Mouse (Mus musculus) hindbrain, embryonic 16.5 days (tissue): ENCODE data around the gene Mapk11. TPM values are rescaled to one million over a fixed set of nuclear protein-coding genes. Genes with fewer than 3 reads are reported as not detected.

Experiments used
- ATAC-seq: fragments of 200-750 bp; cut with Nextera tagmentation; 2 replicates; pipeline ENCODE4 v1.8.0; 2017; ENCODE audit warnings: moderate TSS enrichment, moderate library complexity
- H3K27ac ChIP-seq: fragments of 300-500 bp; sonication (generic); 2 replicates; pipeline ENCODE4 v1.5.1; 2014; ENCODE audit warnings: low read depth, mild to moderate bottlenecking, control low read depth, low read length, moderate library complexity
- H3K27me3 ChIP-seq: fragments of 300-500 bp; sonication (generic); replicated peaks from 2 replicates; pipeline ENCODE4 v1.6.1; 2014; ENCODE audit warnings: low read length; ENCODE audit not compliant: control insufficient read depth, insufficient read depth
- H3K36me3 ChIP-seq: fragments of 300-500 bp; sonication (generic); 2 replicates; pipeline ENCODE4 v1.6.1; 2014; ENCODE audit warnings: mild to moderate bottlenecking, low read length, moderate library complexity, mixed read lengths; ENCODE audit not compliant: control insufficient read depth, insufficient read depth
- H3K4me1 ChIP-seq: fragments of 300-500 bp; sonication (generic); 2 replicates; pipeline ENCODE4 v1.6.1; 2014; ENCODE audit warnings: low read depth, low read length; ENCODE audit not compliant: control insufficient read depth, insufficient read depth
- H3K4me2 ChIP-seq: fragments of 300-500 bp; sonication (generic); 2 replicates; pipeline ENCODE4 v1.6.1; 2014; ENCODE audit warnings: mild to moderate bottlenecking, low read length, control low read depth, moderate library complexity
- H3K4me3 ChIP-seq: fragments of 300-500 bp; sonication (generic); 2 replicates; pipeline ENCODE4 v1.5.1; 2014; ENCODE audit warnings: mild to moderate bottlenecking, low read length, control low read depth, moderate library complexity
- H3K9ac ChIP-seq: fragments of 300-500 bp; sonication (generic); 2 replicates; pipeline ENCODE4 v1.6.1; 2014; ENCODE audit warnings: low read depth, mild to moderate bottlenecking, control low read depth, low read length, moderate library complexity
- H3K9me3 ChIP-seq: fragments of 300-500 bp; sonication (generic); 2 replicates; pipeline ENCODE4 v1.6.1; 2014; ENCODE audit warnings: mild to moderate bottlenecking, low read length, moderate library complexity; ENCODE audit not compliant: control insufficient read depth
- WGBS: fragments of 180-500 bp; shearing (Covaris S2); extraction: QIAGEN DNeasy Blood & Tissue Kit; methylation state at CpG from one replicate; pipeline ENCODE4 v1.1.7; 2014; 5-methylcytosine and 5-hydroxymethylcytosine counted together
- polyA plus RNA-seq: library from polyadenylated mRNA; unstranded; fragments of >200 nt; fragmentation: Nextera tagmentation; extraction: Ambion mirVana; gene quantifications from 2 replicates; pipeline ENCODE4 v1.2.1, GENCODE M21; 2015

Mapk11 gene
- polyA plus RNA-seq, 1 experiment from 2014 or later: 23.7 TPM

DNA sequence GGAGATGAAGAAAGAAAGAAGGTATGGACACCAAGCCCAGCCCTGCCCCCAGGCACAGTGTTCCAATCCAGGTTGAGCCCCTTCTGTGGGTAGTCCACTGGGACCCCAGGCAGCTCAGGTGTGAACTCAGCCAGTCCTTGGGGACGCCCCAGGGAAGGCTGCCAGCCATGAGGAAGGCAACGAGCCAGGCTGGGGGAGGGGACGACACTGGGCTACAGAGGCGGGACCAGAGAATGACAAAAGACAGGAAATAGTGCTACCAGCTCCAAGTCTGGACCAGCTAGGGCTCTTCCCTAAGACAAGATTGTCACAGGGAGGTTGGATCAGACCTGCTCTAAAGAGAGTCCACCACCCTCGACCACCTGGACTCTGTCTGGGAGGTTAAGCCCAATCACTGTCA is 27.7 kb upstream of the Mapk11 start:
- no peaks in the 10 kb centered on the region for H3K36me3 ChIP-seq
- peak overlapping the region; percentile 10; the same call in 1 of the 2 replicates for H3K27ac ChIP-seq
- peak overlapping the region; percentile 92 for H3K4me2 ChIP-seq
- H3K9me3 ChIP-seq: no peaks in the 10 kb centered on the region
- peaks cover 74% of the 10 kb centered on the region for H3K4me1 ChIP-seq
- no peak for ATAC-seq
- H3K9ac ChIP-seq: no peak overlapping the region
- H3K4me3 ChIP-seq: no peak overlapping the region
- H3K27me3 ChIP-seq: no peaks in the 10 kb centered on the region
- WGBS: 8% methylated on average over 5 of the region's 5 CpGs

DNA sequence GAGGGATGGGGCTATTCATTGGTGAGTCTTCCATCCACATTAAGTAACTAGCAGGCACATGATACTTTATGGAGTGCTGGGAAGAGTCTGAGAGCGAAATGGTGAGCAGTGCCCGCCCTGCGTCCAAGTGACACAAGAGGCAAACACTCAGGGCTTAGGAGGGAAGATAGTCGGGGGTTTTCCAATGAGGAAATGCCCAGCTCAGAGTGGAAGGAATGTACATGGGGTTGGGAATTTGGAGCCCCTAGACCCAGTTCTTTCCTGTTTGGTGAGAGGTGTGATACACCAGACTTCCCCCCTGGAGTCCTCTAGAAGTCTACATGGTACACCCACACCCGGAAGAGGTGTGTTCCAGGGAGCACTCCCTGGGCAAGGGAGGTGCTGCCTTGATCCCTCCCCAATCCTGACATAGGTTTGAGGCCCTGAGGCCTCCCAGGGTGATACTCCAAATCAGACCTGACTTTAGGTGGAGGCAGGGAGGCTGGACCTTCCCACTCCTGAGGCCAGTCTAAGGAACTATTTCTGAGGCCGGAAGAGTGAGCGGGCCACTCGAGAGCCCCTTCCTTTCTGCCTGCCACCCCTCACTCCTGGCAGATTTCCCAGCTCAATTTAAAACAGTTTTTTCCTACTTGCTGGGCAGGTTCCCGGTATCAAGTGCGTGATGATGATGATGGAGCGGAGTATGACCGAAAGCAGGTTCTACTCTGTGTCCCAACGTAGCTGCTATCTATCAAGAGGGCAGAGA is 26.2 kb upstream of the Mapk11 start:
- Histone ChIP-seq H3K4me1 (peaks cover 74% of the 10 kb centered on the region), H3K4me2 (peak overlapping the region; percentile 8; the same call in 1 of the 2 replicates), H3K36me3 (no peaks in the 10 kb centered on the region), H3K4me3 (no peak overlapping the region), H3K9me3 (no peaks in the 10 kb centered on the region), H3K27me3 (no peaks in the 10 kb centered on the region), H3K9ac (no peak overlapping the region), H3K27ac (no peak overlapping the region)
- no peak for ATAC-seq
- WGBS: 68% methylated on average over 13 of the region's 13 CpGs

DNA sequence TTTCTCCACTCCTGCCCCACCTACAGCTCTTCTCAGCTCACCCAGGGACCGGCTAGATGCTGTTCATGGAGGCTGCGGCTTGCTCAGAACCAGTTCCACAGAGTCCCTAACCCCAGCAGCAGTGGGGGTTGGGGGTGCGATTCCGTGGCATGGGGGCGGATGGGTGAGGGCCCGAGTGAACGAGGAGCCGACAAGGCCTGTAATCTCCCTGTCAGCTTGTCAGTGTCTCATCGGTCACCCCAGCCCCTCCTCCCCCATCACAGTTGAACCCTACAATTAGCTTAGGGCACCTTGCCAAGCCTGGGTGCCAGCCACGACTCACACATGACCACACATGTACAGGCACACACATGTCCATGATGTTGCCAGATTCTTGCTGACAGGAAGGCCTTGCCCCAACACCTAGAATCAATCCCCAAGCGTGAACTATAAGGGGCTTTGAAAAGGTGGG is 25.5 kb upstream of the Mapk11 start:
- Histone ChIP-seq H3K9ac (no peak overlapping the region), H3K4me2 (0 out of 2 replicates have a peak overlapping the region, but pooled peaks have one; percentile 8)
- WGBS: 51% methylated on average over 11 of the region's 11 CpGs

DNA sequence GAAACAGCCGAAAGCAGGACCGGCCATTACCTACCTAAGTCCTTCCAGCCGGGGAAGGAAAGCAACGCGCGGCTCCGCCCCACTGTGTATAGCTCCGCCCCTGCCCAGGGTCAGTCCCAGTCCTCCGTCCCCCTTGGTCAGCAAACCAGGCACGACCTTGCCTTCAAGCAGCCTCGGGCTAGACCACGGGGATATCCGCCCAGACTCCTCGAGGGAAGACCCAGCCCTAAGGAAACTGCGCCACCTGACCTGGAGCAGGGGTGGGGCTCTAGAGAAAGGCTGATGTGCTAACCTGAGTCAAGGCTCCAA is 24.4 kb upstream of the Mapk11 start:
- peak overlapping the region; percentile 78 for H3K9ac ChIP-seq
- H3K9me3 ChIP-seq: no peaks in the 10 kb centered on the region
- WGBS: 0% methylated on average over 13 of the region's 15 CpGs
- no peaks in the 10 kb centered on the region for H3K27me3 ChIP-seq
- H3K4me1 ChIP-seq: peaks cover 83% of the 10 kb centered on the region
- H3K27ac ChIP-seq: peak overlapping the region; percentile 80
- peak overlapping the region; percentile 57 for H3K4me3 ChIP-seq
- peak; percentile 21; the same call in 1 of the 2 replicates for ATAC-seq
- H3K36me3 ChIP-seq: 0 out of 2 replicates have a peak, but pooled peaks cover 2% of the 10 kb centered on the region
- H3K4me2 ChIP-seq: peak overlapping the region; percentile 96

More for the DNA sequence above, 25.5 kb upstream of the Mapk11 start:
- 0 out of 2 replicates have a peak, but pooled peaks cover 2% of the 10 kb centered on the region for H3K36me3 ChIP-seq
- H3K4me1 ChIP-seq: peaks cover 78% of the 10 kb centered on the region
- H3K9me3 ChIP-seq: no peaks in the 10 kb centered on the region
- no peaks in the 10 kb centered on the region for H3K27me3 ChIP-seq
- ATAC-seq: no peak
- H3K27ac ChIP-seq: no peak overlapping the region
- H3K4me3 ChIP-seq: no peak overlapping the region

DNA sequence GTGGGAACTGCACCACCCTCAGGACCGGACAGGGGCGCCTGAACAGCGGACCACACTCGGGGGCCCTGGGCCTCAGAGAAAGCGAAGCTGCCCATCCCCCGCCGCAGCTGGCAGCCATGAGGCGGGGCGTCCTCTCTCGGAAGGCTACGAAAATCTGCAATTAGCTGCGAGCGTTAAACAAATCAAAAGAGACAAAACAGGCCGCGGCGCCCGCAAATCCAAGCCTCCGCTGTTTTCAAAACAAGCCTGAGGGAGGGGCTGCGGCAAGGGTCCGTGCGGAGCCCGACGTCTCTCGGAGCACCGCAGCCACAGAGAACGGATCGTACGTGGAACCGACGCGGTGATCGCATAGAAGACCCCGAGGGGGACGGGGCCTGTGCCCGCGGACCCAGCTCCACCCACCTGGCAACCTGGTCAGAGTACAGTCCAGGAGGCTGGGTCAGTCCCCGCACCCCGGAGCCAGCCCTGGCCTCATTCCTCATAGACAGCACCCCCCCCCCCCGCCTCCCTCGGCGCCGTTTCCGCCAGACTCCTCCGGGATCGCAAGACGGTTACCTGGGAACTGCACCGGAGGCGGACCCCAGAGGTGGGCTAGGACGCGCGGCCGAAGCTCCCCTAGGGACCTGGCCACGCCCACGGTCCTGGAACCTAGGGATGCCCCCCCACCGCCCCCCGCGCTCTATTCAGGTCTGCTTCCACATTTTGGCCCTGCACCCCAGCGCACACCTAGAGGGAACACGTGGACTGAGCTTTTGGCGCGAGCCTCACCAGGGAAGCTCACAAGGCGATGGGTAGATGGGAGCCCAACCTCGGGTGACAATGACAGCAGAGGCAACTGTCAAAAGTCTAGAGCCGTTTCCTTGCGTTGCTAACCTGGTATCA is 23.8 kb upstream of the Mapk11 start:
- 0 out of 2 replicates have a peak, but pooled peaks have one; percentile 5 for ATAC-seq
- Histone ChIP-seq H3K27me3 (no peaks in the 10 kb centered on the region), H3K9ac (peak overlapping the region; percentile 78), H3K9me3 (no peaks in the 10 kb centered on the region), H3K36me3 (0 out of 2 replicates have a peak, but pooled peaks cover 2% of the 10 kb centered on the region), H3K4me1 (peaks cover 77% of the 10 kb centered on the region), H3K27ac (peak overlapping the region; percentile 80), H3K4me3 (peak overlapping the region; percentile 57), H3K4me2 (peak overlapping the region; percentile 96)
- WGBS: under 1% methylated on average over 51 of the region's 65 CpGs

DNA sequence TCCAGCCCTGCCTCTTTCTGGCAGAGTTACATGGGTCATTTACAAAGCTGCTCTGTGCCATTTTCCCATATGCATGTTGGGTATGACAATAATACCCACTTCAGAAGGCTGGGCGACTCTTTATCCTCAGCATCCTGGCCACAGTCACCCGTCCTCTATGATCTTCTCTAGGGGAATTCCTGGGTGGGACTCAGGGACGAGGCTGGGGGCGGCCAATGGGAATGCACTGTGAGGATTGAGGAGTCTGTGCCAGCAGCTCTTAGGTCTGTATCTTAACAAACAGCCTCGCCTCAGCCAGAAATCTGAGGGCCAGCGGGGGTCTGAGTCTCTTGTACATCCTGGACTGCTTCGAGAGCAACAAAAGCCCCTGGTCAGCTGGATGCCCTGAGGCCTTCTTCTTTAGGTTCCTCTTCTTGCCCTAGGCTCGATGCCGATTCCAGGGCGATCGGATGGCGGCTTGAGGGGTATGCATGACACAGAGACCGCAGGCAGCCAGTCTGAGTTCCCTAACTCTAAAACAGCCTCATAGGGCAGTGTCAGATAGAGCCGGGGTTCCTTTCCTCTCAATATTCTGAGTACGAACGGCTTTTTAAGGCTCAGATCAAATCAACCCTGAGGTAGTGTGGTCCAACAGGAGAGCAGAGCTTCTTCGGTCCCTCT is 23.0 kb upstream of the Mapk11 start:
- peaks cover 68% of the 10 kb centered on the region for H3K4me1 ChIP-seq
- H3K36me3 ChIP-seq: peaks cover 5% of the 10 kb centered on the region
- H3K4me3 ChIP-seq: peak overlapping the region; percentile 57
- H3K9me3 ChIP-seq: no peaks in the 10 kb centered on the region
- H3K4me2 ChIP-seq: peak overlapping the region; percentile 96
- WGBS: 26% methylated on average over 17 of the region's 17 CpGs
- no peaks in the 10 kb centered on the region for H3K27me3 ChIP-seq
- peak overlapping the region; percentile 78 for H3K9ac ChIP-seq
- H3K27ac ChIP-seq: peak overlapping the region; percentile 80
- ATAC-seq: no peak

DNA sequence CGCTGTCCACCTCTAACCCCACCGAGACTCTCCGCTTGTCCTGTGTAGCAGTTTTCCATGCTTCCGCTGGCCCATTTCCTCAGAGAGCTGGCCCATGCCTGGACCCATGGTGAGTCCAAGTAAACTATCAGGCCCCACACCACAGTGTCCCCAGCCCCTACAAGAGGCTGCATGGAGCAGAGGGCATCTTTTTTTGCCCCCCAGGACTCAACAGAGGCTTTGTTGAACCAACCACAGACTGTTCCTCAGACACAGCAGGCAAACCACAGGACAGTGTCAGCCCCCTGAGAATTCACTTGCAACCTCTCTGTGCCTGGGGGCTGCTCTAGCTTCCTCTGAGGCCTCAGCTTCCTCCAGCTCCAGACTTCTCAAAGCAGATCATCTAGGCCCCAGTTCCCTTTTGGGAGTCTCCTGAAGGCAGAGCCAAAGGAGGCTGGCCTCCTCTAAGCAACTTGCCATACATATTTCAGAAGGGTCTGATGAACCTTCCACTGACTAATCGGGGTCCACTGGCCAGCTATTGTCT is 22.2 kb upstream of the Mapk11 start:
- no peak overlapping the region; the same call in 1 of the 2 replicates for H3K27ac ChIP-seq
- H3K4me3 ChIP-seq: no peak overlapping the region
- 90% methylated on average over 5 of the region's 5 CpGs for WGBS
- no peaks in the 10 kb centered on the region for H3K27me3 ChIP-seq
- ATAC-seq: no peak
- peaks cover 60% of the 10 kb centered on the region for H3K4me1 ChIP-seq
- no peaks in the 10 kb centered on the region for H3K9me3 ChIP-seq
- no peak overlapping the region for H3K4me2 ChIP-seq
- peaks cover 13% of the 10 kb centered on the region for H3K36me3 ChIP-seq
- H3K9ac ChIP-seq: no peak overlapping the region

DNA sequence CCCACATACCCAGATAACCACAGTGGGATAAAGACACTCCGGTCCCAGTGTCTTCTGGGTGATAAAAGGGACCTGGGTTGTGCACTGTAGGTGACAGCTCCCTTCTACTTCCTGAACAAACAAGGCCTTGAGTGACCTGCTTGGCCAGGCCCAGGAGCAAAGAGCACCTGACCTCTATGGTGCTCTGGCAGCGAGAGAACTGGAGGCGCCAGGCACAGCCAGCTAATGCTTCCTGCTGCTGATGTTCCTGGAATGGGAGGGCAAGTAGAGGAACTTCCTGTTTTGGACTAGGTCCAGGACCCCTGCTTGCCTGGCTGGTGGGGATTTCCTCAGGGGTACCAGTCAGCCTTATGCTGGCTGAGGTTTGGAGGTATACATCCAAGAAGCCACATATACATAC is 20.7 kb upstream of the Mapk11 start:
- H3K4me1 ChIP-seq: peaks cover 50% of the 10 kb centered on the region
- H3K27ac ChIP-seq: no peak overlapping the region

More for the DNA sequence above, 20.7 kb upstream of the Mapk11 start:
- H3K4me2 ChIP-seq: no peak overlapping the region
- H3K36me3 ChIP-seq: peaks cover 27% of the 10 kb centered on the region
- WGBS: 71% methylated on average over 3 of the region's 3 CpGs
- H3K9ac ChIP-seq: no peak overlapping the region
- no peak overlapping the region for H3K4me3 ChIP-seq
- ATAC-seq: no peak
- no peaks in the 10 kb centered on the region for H3K27me3 ChIP-seq
- no peaks in the 10 kb centered on the region for H3K9me3 ChIP-seq
